Mouse (Mus musculus): ENCODE results near the gene Bend6. TPM values are rescaled to one million over a fixed set of nuclear protein-coding genes. Genes with fewer than 3 reads are reported as not detected.

Bend6 gene
- polyA plus RNA-seq, 2 experiments = 0.47 to 0.49 TPM

GRCm38 (mm10) chr1:33900175-33900574, 7.4 kb downstream of the Bend6 start:
- no peak overlapping the region for H3K4me3 ChIP-seq (ENCODE audit: insufficient read depth in 1 of 2, low read depth in 2 of 2, low read length in 2 of 2)
- no peaks in the 10 kb centered on the region for H3K4me1 ChIP-seq (replicated peaks; ENCODE audit: control insufficient read depth in 2 of 2, insufficient read depth in 2 of 2, low read length in 1 of 2)
- DNase-seq (ENCODE audit: low read depth in 3 of 3, low spot score in 3 of 3) (no peak), ATAC-seq (ENCODE audit: insufficient read depth) (no peak)
- no peak overlapping the region for H3K27ac ChIP-seq
- TF ChIP-seq CTCF (IDR thresholded peaks at IDR 0.05; ENCODE audit: low read depth) (no peak), EP300 (IDR thresholded peaks at IDR 0.05; ENCODE audit: low read depth) (no peak)
- no peak overlapping the region for H3K4me2 ChIP-seq (ENCODE audit: low read depth)
- no peaks in the 10 kb centered on the region; the same call in 1 of the 2 replicates for H3K27me3 ChIP-seq (ENCODE audit: control insufficient read depth, insufficient read depth, low read length)
- WGBS (ENCODE audit: insufficient replicate concordance) = 54% methylated on average over 8 of the region's 8 CpGs
- no peaks in the 10 kb centered on the region for H3K36me3 ChIP-seq (replicated peaks; ENCODE audit: control insufficient read depth, insufficient read depth, low read depth)
- H3K9ac ChIP-seq (replicated peaks) = no peak overlapping the region
- H3K9me3 ChIP-seq (ENCODE audit: control insufficient read depth, low read length) = no peaks in the 10 kb centered on the region

- ATAC-seq (ENCODE audit: insufficient read depth) = no peak
- no peak overlapping the region for H3K27ac ChIP-seq
- DNase-seq (ENCODE audit: low read depth in 3 of 3, low spot score in 3 of 3) = no peak
- H3K27me3 ChIP-seq (ENCODE audit: control insufficient read depth, insufficient read depth, low read length) = no peaks in the 10 kb centered on the region
- no peak overlapping the region for H3K4me3 ChIP-seq (ENCODE audit: insufficient read depth in 1 of 2, low read depth in 2 of 2, low read length in 2 of 2)
- no peak overlapping the region for H3K4me2 ChIP-seq (ENCODE audit: low read depth)
- TF ChIP-seq CTCF (IDR thresholded peaks at IDR 0.05; ENCODE audit: low read depth) (no peak), EP300 (IDR thresholded peaks at IDR 0.05; ENCODE audit: low read depth) (no peak)
- WGBS (ENCODE audit: insufficient replicate concordance) = 53% methylated on average over 6 of the region's 6 CpGs
- H3K9me3 ChIP-seq (ENCODE audit: control insufficient read depth, low read length) = no peaks in the 10 kb centered on the region
- H3K36me3 ChIP-seq (replicated peaks; ENCODE audit: control insufficient read depth, insufficient read depth, low read depth) = no peaks in the 10 kb centered on the region
- H3K4me1 ChIP-seq (replicated peaks; ENCODE audit: control insufficient read depth in 2 of 2, insufficient read depth in 2 of 2, low read length in 1 of 2) = no peaks in the 10 kb centered on the region
- H3K9ac ChIP-seq (replicated peaks) = no peak overlapping the region
Observed at GRCm38 (mm10) chr1:33898373-33898772, 9.2 kb downstream of the Bend6 start.

DNA sequence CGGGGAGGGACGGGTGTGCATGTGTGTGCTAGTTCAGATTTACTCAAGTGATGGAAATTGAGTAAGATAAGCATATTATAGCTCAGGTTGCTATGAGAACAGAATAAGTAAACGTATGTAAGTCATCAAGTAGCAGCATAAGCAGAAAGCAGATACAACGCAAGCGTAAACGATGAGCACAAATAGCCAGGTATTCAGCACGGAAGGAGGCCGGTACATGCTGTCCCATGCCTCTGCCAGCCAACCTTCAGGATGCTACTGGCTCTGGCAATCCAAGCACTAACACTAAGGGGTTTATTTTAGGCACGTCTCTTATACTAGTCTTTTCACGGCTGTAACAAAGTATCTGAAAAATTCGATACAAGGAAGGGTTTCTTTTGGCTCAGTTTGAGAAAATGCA, 10.2 kb downstream of the Bend6 start:
- H3K9ac ChIP-seq (replicated peaks) = no peak overlapping the region
- 68% methylated on average over 11 of the region's 11 CpGs for WGBS (ENCODE audit: insufficient replicate concordance)
- no peaks in the 10 kb centered on the region for H3K27me3 ChIP-seq (ENCODE audit: control insufficient read depth, insufficient read depth, low read length)
- no peak overlapping the region for H3K27ac ChIP-seq
- H3K4me2 ChIP-seq (ENCODE audit: low read depth) = no peak overlapping the region
- no peak overlapping the region for H3K4me3 ChIP-seq (ENCODE audit: insufficient read depth in 1 of 2, low read depth in 2 of 2, low read length in 2 of 2)
- DNase-seq (ENCODE audit: low read depth in 3 of 3, low spot score in 3 of 3) (no peak), ATAC-seq (ENCODE audit: insufficient read depth) (no peak)
- no peaks in the 10 kb centered on the region for H3K36me3 ChIP-seq (replicated peaks; ENCODE audit: control insufficient read depth, insufficient read depth, low read depth)
- H3K9me3 ChIP-seq (ENCODE audit: control insufficient read depth, low read length) = no peaks in the 10 kb centered on the region
- H3K4me1 ChIP-seq (replicated peaks; ENCODE audit: control insufficient read depth in 2 of 2, insufficient read depth in 2 of 2, low read length in 1 of 2) = no peaks in the 10 kb centered on the region
- no peak for TF ChIP-seq EP300 (IDR thresholded peaks at IDR 0.05; ENCODE audit: low read depth)

DNA sequence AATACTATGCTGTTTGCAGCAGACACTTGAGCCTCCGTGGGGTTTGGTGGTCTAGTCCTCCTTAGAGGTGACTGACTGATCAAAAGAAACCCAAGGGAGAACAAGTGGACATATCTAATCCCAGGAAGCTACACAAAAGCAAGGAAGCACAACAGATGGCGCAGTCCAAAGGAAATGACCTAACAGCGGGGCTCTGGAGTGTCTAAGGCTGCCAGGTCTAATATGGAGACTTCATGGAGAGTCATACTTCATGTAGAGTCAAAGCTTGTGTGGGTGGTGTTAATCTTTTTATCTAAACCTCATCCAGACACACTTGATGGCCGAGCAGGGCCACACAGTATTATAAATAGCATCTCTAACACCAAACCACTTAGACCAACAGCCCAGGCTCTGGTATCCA, 10.9 kb downstream of the Bend6 start:
- DNase-seq (ENCODE audit: low read depth in 3 of 3, low spot score in 3 of 3) (no peak), ATAC-seq (ENCODE audit: insufficient read depth) (no peak)
- H3K9ac ChIP-seq (replicated peaks) = no peak overlapping the region
- H3K9me3 ChIP-seq (ENCODE audit: control insufficient read depth, low read length) = no peaks in the 10 kb centered on the region
- no peak overlapping the region for H3K4me2 ChIP-seq (ENCODE audit: low read depth)
- TF ChIP-seq CTCF (IDR thresholded peaks at IDR 0.05; ENCODE audit: low read depth) (no peak), EP300 (IDR thresholded peaks at IDR 0.05; ENCODE audit: low read depth) (no peak)
- no peaks in the 10 kb centered on the region for H3K36me3 ChIP-seq (replicated peaks; ENCODE audit: control insufficient read depth, insufficient read depth, low read depth)
- H3K27me3 ChIP-seq (ENCODE audit: control insufficient read depth, insufficient read depth, low read length) = no peaks in the 10 kb centered on the region
- no peak overlapping the region for H3K27ac ChIP-seq
- no peaks in the 10 kb centered on the region for H3K4me1 ChIP-seq (replicated peaks; ENCODE audit: control insufficient read depth in 2 of 2, insufficient read depth in 2 of 2, low read length in 1 of 2)
- 51% methylated on average over 4 of the region's 4 CpGs for WGBS (ENCODE audit: insufficient replicate concordance)
- H3K4me3 ChIP-seq (ENCODE audit: insufficient read depth in 1 of 2, low read depth in 2 of 2, low read length in 2 of 2) = no peak overlapping the region

DNA sequence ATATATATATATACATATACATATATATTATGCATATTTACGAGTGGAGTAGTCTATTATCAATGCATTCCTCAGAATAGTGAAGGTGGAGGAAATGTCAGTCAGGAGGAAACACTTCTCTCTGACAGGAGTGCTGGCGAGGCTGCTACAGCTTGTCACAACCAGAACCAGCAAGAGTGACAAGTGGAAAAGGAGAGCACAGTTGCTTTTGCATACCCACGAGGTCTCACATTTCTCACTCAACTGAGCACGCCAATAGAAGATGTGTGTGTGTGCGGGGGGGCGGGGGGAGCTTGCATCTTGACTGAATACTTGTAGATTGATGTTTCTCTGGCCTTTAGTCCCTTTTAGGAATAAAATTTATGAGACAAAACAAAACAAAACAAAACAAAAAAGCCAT, 11.5 kb downstream of the Bend6 start:
- H3K27me3 ChIP-seq (ENCODE audit: control insufficient read depth, insufficient read depth, low read length) = no peaks in the 10 kb centered on the region
- 57% methylated on average over 6 of the region's 6 CpGs for WGBS (ENCODE audit: insufficient replicate concordance)
- TF ChIP-seq EP300 (IDR thresholded peaks at IDR 0.05; ENCODE audit: low read depth) (no peak), CTCF (IDR thresholded peaks at IDR 0.05; ENCODE audit: low read depth) (no peak)
- ATAC-seq (ENCODE audit: insufficient read depth) = no peak
- no peaks in the 10 kb centered on the region for H3K9me3 ChIP-seq (ENCODE audit: control insufficient read depth, low read length)
- H3K4me3 ChIP-seq (ENCODE audit: insufficient read depth in 1 of 2, low read depth in 2 of 2, low read length in 2 of 2) = no peak overlapping the region
- no peak overlapping the region for H3K27ac ChIP-seq
- H3K9ac ChIP-seq (replicated peaks) = no peak overlapping the region
- H3K36me3 ChIP-seq (replicated peaks; ENCODE audit: control insufficient read depth, insufficient read depth, low read depth) = no peaks in the 10 kb centered on the region
- no peaks in the 10 kb centered on the region for H3K4me1 ChIP-seq (replicated peaks; ENCODE audit: control insufficient read depth in 2 of 2, insufficient read depth in 2 of 2, low read length in 1 of 2)
- no peak for DNase-seq (ENCODE audit: low read depth in 3 of 3, low spot score in 3 of 3)
- H3K4me2 ChIP-seq (ENCODE audit: low read depth) = no peak overlapping the region
